ENCODE assay signal across 9 mouse cellular contexts in the genomic region with DNA sequence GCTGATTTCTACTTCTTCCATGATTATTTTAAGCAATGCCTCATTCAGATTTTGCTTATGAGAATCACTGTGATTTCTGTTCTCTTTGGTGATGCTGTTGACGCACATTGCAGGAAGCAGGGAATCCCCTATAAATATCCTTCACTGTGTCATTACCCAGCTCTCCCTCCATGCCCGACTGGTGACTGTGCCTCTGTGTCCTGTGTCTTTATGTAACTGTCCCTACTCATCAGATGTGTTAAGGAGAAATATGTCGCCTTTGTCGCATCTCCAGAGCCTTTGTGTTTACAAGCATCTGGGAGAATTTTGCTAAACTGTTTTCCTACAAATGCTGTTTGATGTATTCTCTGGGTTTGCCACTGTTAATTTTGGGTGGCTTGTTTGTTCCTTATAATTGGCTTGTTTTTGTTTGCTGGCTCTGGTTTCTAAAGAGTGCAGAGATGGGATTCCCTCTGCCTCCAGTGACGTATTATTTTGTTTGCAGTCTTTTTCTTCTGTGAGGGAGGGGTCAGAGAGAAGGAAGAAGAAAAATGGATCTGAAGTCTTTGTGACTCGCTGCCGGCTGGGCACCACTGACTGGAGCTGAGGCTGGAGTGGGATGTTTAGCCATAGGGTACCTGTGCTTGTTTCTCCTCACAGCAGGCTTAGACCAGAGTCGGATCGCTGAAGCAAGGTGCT. TPM values are rescaled to one million over a fixed set of nuclear protein-coding genes. Genes with fewer than 3 reads are reported as not detected.
DNase-seq lines count a peak whose midpoint lies in the region; ATAC-seq lines count a peak whose summit lies in the region.
"Had no signal": no experiment of that assay in that cellular context is flagged by ENCODE, and none has a peak within 500 bp of the region (broad histone marks: within the 10 kb centered on the region; RNA-seq: fewer than 3 reads in every experiment).

No protein-coding gene starts in this region.

- intact Hi-C loops in left cerebral cortex, postnatal 25 days (cut with DNase I) = loop anchor here (1.0 kb wide), 1 partner anchor 67 kb away; the partner anchor contains the start of gene Inhbe

- H3K4me1 ChIP-seq in hindbrain, embryonic 11.5 days (replicated peaks; ENCODE audit: control insufficient read depth, insufficient read depth, low read length) = no peaks in the 10 kb centered on the region
- peaks cover 40% of the 10 kb centered on the region for H3K4me1 ChIP-seq in hindbrain, embryonic 10.5 days (replicated peaks)
- H3K4me1 ChIP-seq in heart, embryonic 11.5 days (ENCODE audit: control insufficient read depth, insufficient read depth, low read length) = peaks cover 31% of the 10 kb centered on the region

- ATAC-seq in hindbrain, embryonic 11.5 days (ENCODE audit: low FRiP score) = no peak
- no peak for ATAC-seq in heart, embryonic 11.5 days (replicated peaks; ENCODE audit: insufficient number of reproducible peaks, low FRiP score, low TSS enrichment)

- no peaks in the 10 kb centered on the region for H3K27me3 ChIP-seq in hindbrain, embryonic 11.5 days (ENCODE audit: control insufficient read depth, insufficient read depth, low read length)
- H3K27me3 ChIP-seq in hindbrain, embryonic 10.5 days (ENCODE audit: insufficient read depth, poor library complexity, severe bottlenecking) = no peaks in the 10 kb centered on the region
- no peaks in the 10 kb centered on the region for H3K27me3 ChIP-seq in heart, embryonic 11.5 days (ENCODE audit: control insufficient read depth, insufficient read depth, low read length)

- peak; percentile 27 for DNase-seq in hindbrain, embryonic 11.5 days (ENCODE audit: low spot score)
- DNase-seq in hindbrain, embryonic 10.5 days (ENCODE audit: low spot score) = no peak
- peak; percentile 59 for DNase-seq in cerebellum, adult 9-11 months
- peak; percentile 58 to 92 for DNase-seq in left cerebral cortex, postnatal 25 days (ENCODE audit: low spot score in 2 of 2)
- no peak for DNase-seq in spleen, postnatal 4 days (ENCODE audit: low spot score in 2 of 2)
- no peak for DNase-seq in adrenal gland, postnatal 36 days
- DNase-seq in yolk sac, embryonic 10.5 days (ENCODE audit: low spot score) = no peak

- no peak overlapping the region for H3K4me2 ChIP-seq in hindbrain, embryonic 11.5 days (replicated peaks; ENCODE audit: low read depth, low read length)
- H3K4me2 ChIP-seq in heart, embryonic 11.5 days = peak overlapping the region; percentile 23; the same call in 1 of the 2 replicates

- 0 out of 2 replicates have a peak overlapping the region, but pooled peaks have one; percentile 1 for H3K9ac ChIP-seq in hindbrain, embryonic 11.5 days (ENCODE audit: low read depth, low read length)
- peak overlapping the region; percentile 49; the same call in 1 of the 2 replicates for H3K9ac ChIP-seq in heart, embryonic 11.5 days (ENCODE audit: low read depth, low read length)

- H3K36me3 ChIP-seq in hindbrain, embryonic 11.5 days (ENCODE audit: control insufficient read depth, insufficient read depth, low read length) = no peaks in the 10 kb centered on the region
- H3K36me3 ChIP-seq in hindbrain, embryonic 10.5 days = 0 out of 2 replicates have a peak, but pooled peaks cover 4% of the 10 kb centered on the region
- no peaks in the 10 kb centered on the region for H3K36me3 ChIP-seq in heart, embryonic 11.5 days (ENCODE audit: control insufficient read depth, insufficient read depth, low read length)

- H3K27ac ChIP-seq in hindbrain, embryonic 11.5 days (ENCODE audit: low read depth, low read length) = no peak overlapping the region
- no peak overlapping the region for H3K27ac ChIP-seq in hindbrain, embryonic 10.5 days
- no peak overlapping the region for H3K27ac ChIP-seq in heart, embryonic 11.5 days (ENCODE audit: low read depth, low read length)

- no peaks in the 10 kb centered on the region for H3K9me3 ChIP-seq in hindbrain, embryonic 11.5 days (ENCODE audit: control insufficient read depth, low read length)
- H3K9me3 ChIP-seq in hindbrain, embryonic 10.5 days = no peaks in the 10 kb centered on the region
- no peaks in the 10 kb centered on the region for H3K9me3 ChIP-seq in heart, embryonic 11.5 days (replicated peaks; ENCODE audit: control insufficient read depth, low read length)

- 12% methylated on average over 9 of the region's 9 CpGs for WGBS in hindbrain, embryonic 11.5 days
- WGBS in hindbrain, embryonic 10.5 days = 12% methylated on average over 9 of the region's 9 CpGs
- WGBS in heart, embryonic 11.5 days (ENCODE audit: insufficient replicate concordance) = 20% methylated on average over 9 of the region's 9 CpGs

- H3K4me3 ChIP-seq in hindbrain, embryonic 11.5 days (ENCODE audit: low read depth, low read length) = no peak overlapping the region
- H3K4me3 ChIP-seq in hindbrain, embryonic 10.5 days = no peak overlapping the region
- H3K4me3 ChIP-seq in heart, embryonic 11.5 days (ENCODE audit: low read depth, low read length) = no peak overlapping the region
- H3K4me3 ChIP-seq: erythroblast, embryonic 14.5 days had no signal

RNA-seq across cellular contexts. Expression of gene R3hdm2, which starts 40.7 kb away (rescaled TPM):
- 26.2 and 33.0 TPM in 2 replicates for polyA plus RNA-seq in hindbrain, embryonic 11.5 days (2014; fragmentation: Nextera tagmentation; extraction: Ambion mirVana)
- polyA plus RNA-seq in hindbrain, embryonic 10.5 days (2016; fragmentation: Nextera tagmentation; extraction: Ambion mirVana) = 31.0 and 35.5 TPM in 2 replicates
- 27.7 and 30.3 TPM in 2 replicates for polyA plus RNA-seq in heart, embryonic 11.5 days (2014; fragmentation: Nextera tagmentation; extraction: Ambion mirVana)
- 100 to 1,000 TPM; 316 to 372 TPM for total RNA-seq in left cerebral cortex, postnatal 25 days (2021)
- total RNA-seq in adrenal gland, postnatal 36 days (2021) = 100 to 1,000 TPM; 115 to 126 TPM

RNA-seq across cellular contexts. Expression of gene Inhbc, which starts 50.6 kb away (rescaled TPM):
- not detected in 2 replicates for polyA plus RNA-seq in hindbrain, embryonic 11.5 days (2014; fragmentation: Nextera tagmentation; extraction: Ambion mirVana)
- 0.13 TPM in 1 of 2 replicates, not detected in the other for polyA plus RNA-seq in hindbrain, embryonic 10.5 days (2016; fragmentation: Nextera tagmentation; extraction: Ambion mirVana)
- polyA plus RNA-seq in heart, embryonic 11.5 days (2014; fragmentation: Nextera tagmentation; extraction: Ambion mirVana) = 0.19 TPM in 1 of 2 replicates, not detected in the other
- total RNA-seq in left cerebral cortex, postnatal 25 days (2021) = not detected
- total RNA-seq in adrenal gland, postnatal 36 days (2021) = not detected
- polyA plus RNA-seq: erythroblast, embryonic 14.5 days had no signal

Comparison
In these comparisons a context has a peak if more than half of its experiments do, and no peak if none do; other contexts are left out.
1. DNase-seq: peak in hindbrain, embryonic 11.5 days (single experiment), cerebellum, adult 9-11 months (single experiment) and left cerebral cortex, postnatal 25 days (2 of 2); none in hindbrain, embryonic 10.5 days (single experiment), spleen, postnatal 4 days (0 of 2), adrenal gland, postnatal 36 days (0 of 2) and yolk sac, embryonic 10.5 days (single experiment).